Mouse (Mus musculus) kidney, embryonic 16.5 days (tissue): Measurements from ENCODE around the gene Myof. TPM values are rescaled to one million over a fixed set of nuclear protein-coding genes. Genes with fewer than 3 reads are reported as not detected.

Experiments used
- ATAC-seq: fragments of 200-750 bp; cut with Nextera tagmentation; 2 replicates; pipeline ENCODE4 v1.8.0; 2017; ENCODE audit warnings: moderate TSS enrichment; ENCODE audit not compliant: low FRiP score, low TSS enrichment
- H3K27ac ChIP-seq: fragments of 300-500 bp; sonication (generic); 2 replicates; pipeline ENCODE4 v1.5.1; 2014; ENCODE audit warnings: low read length
- H3K27me3 ChIP-seq: fragments of 300-500 bp; sonication (generic); 2 replicates; pipeline ENCODE4 v1.6.1; 2014; ENCODE audit warnings: low read length, control low read depth, mixed read lengths; ENCODE audit not compliant: insufficient read depth
- H3K36me3 ChIP-seq: fragments of 300-500 bp; sonication (generic); 2 replicates; pipeline ENCODE4 v1.6.1; 2014; ENCODE audit warnings: low read length, control low read depth, mixed read lengths; ENCODE audit not compliant: insufficient read depth
- H3K4me1 ChIP-seq: fragments of 300-500 bp; sonication (generic); 2 replicates; pipeline ENCODE4 v1.6.1; 2014; ENCODE audit warnings: low read length, control low read depth, mixed read lengths; ENCODE audit not compliant: insufficient read depth
- H3K4me2 ChIP-seq: fragments of 300-500 bp; sonication (generic); replicated peaks from 2 replicates; pipeline ENCODE4 v1.6.1; 2014; ENCODE audit warnings: low read depth, low read length
- H3K4me3 ChIP-seq: fragments of 300-500 bp; sonication (generic); 2 replicates; pipeline ENCODE4 v1.5.1; 2014; ENCODE audit warnings: mild to moderate bottlenecking, low read length
- H3K9ac ChIP-seq: fragments of 300-500 bp; sonication (generic); replicated peaks from 2 replicates; pipeline ENCODE4 v1.6.1; 2014; ENCODE audit warnings: low read length
- H3K9me3 ChIP-seq: fragments of 300-500 bp; sonication (generic); 2 replicates; pipeline ENCODE4 v1.6.1; 2016; ENCODE audit warnings: low read length, control low read depth
- WGBS: fragments of 180-500 bp; shearing (Covaris S2); extraction: QIAGEN DNeasy Blood & Tissue Kit; methylation state at CpG from one replicate; pipeline ENCODE4 v1.1.7; 2014; 5-methylcytosine and 5-hydroxymethylcytosine counted together
- polyA plus RNA-seq: library from polyadenylated mRNA; unstranded; fragments of >200 nt; fragmentation: Nextera tagmentation; extraction: Ambion mirVana; gene quantifications from 2 replicates; pipeline ENCODE4 v1.2.1, GENCODE M21; 2015

Myof gene
- polyA plus RNA-seq, 1 experiment from 2014 or later = 20.9 TPM

- Histone ChIP-seq H3K27me3 (no peaks in the 10 kb centered on the region), H3K9ac (no peak overlapping the region), H3K4me2 (no peak overlapping the region), H3K4me1 (no peaks in the 10 kb centered on the region), H3K9me3 (no peaks in the 10 kb centered on the region), H3K36me3 (peaks cover 4% of the 10 kb centered on the region; the same call in 1 of the 2 replicates), H3K27ac (no peak overlapping the region), H3K4me3 (no peak overlapping the region)
- WGBS = 22% methylated on average over 4 of the region's 4 CpGs
- ATAC-seq = no peak
Observed at GRCm38 (mm10) chr19:37946696-37947095, 96.7 kb downstream of the Myof start.

GRCm38 (mm10) chr19:37946053-37946452 is 97.3 kb downstream of the Myof start:
- no peak overlapping the region for H3K9ac ChIP-seq
- H3K36me3 ChIP-seq = peaks cover 5% of the 10 kb centered on the region; the same call in 1 of the 2 replicates
- no peak for ATAC-seq
- H3K4me1 ChIP-seq = no peaks in the 10 kb centered on the region
- H3K27ac ChIP-seq = no peak overlapping the region
- H3K27me3 ChIP-seq = no peaks in the 10 kb centered on the region
- no peak overlapping the region for H3K4me3 ChIP-seq
- 70% methylated on average over 8 of the region's 8 CpGs for whole genome bisulfite sequencing
- H3K4me2 ChIP-seq = no peak overlapping the region
- no peaks in the 10 kb centered on the region for H3K9me3 ChIP-seq

- no peak overlapping the region for H3K27ac ChIP-seq
- H3K4me3 ChIP-seq = no peak overlapping the region
- no peaks in the 10 kb centered on the region for H3K4me1 ChIP-seq
- no peak for ATAC-seq
- H3K4me2 ChIP-seq = no peak overlapping the region
- WGBS = 86% methylated on average over 10 of the region's 10 CpGs
- H3K27me3 ChIP-seq = no peaks in the 10 kb centered on the region
- no peaks in the 10 kb centered on the region for H3K9me3 ChIP-seq
- peaks cover 8% of the 10 kb centered on the region; the same call in 1 of the 2 replicates for H3K36me3 ChIP-seq
- no peak overlapping the region for H3K9ac ChIP-seq
Observed at GRCm38 (mm10) chr19:37939203-37939602, 104.2 kb downstream of the Myof start.

- Histone ChIP-seq H3K9ac (no peak overlapping the region), H3K27me3 (no peaks in the 10 kb centered on the region), H3K4me1 (no peaks in the 10 kb centered on the region), H3K9me3 (no peaks in the 10 kb centered on the region), H3K36me3 (peaks cover 8% of the 10 kb centered on the region; the same call in 1 of the 2 replicates), H3K27ac (no peak overlapping the region), H3K4me3 (no peak overlapping the region), H3K4me2 (no peak overlapping the region)
- no peak for ATAC-seq
Observed at GRCm38 (mm10) chr19:37937092-37937491, 106.3 kb downstream of the Myof start.

- no peak for ATAC-seq
- H3K9ac ChIP-seq = no peak overlapping the region
- H3K9me3 ChIP-seq = no peaks in the 10 kb centered on the region
- no peak overlapping the region for H3K27ac ChIP-seq
- peaks cover 3% of the 10 kb centered on the region; the same call in 1 of the 2 replicates for H3K36me3 ChIP-seq
- H3K4me2 ChIP-seq = no peak overlapping the region
- 76% methylated on average over 6 of the region's 6 CpGs for WGBS
- no peaks in the 10 kb centered on the region for H3K4me1 ChIP-seq
- no peak overlapping the region for H3K4me3 ChIP-seq
- H3K27me3 ChIP-seq = no peaks in the 10 kb centered on the region
Observed at GRCm38 (mm10) chr19:37934640-37935039, 108.7 kb downstream of the Myof start.

- 95% methylated on average over 2 of the region's 2 CpGs for WGBS
- Histone ChIP-seq H3K27ac (no peak overlapping the region), H3K9ac (no peak overlapping the region), H3K9me3 (no peaks in the 10 kb centered on the region), H3K27me3 (no peaks in the 10 kb centered on the region), H3K4me2 (no peak overlapping the region), H3K4me1 (no peaks in the 10 kb centered on the region), H3K4me3 (no peak overlapping the region), H3K36me3 (peaks cover 3% of the 10 kb centered on the region; the same call in 1 of the 2 replicates)
- no peak for ATAC-seq
Observed at GRCm38 (mm10) chr19:37932198-37932597, 111.2 kb downstream of the Myof start.

GRCm38 (mm10) chr19:37927911-37928310 is 115.5 kb downstream of the Myof start:
- H3K9ac ChIP-seq = no peak overlapping the region
- no peaks in the 10 kb centered on the region for H3K36me3 ChIP-seq
- ATAC-seq = no peak
- WGBS = 75% methylated on average over 7 of the region's 7 CpGs
- H3K4me1 ChIP-seq = no peaks in the 10 kb centered on the region
- no peaks in the 10 kb centered on the region for H3K27me3 ChIP-seq
- no peak overlapping the region for H3K27ac ChIP-seq
- H3K4me2 ChIP-seq = no peak overlapping the region
- no peaks in the 10 kb centered on the region for H3K9me3 ChIP-seq
- no peak overlapping the region for H3K4me3 ChIP-seq

GRCm38 (mm10) chr19:37925323-37925722 is 118.1 kb downstream of the Myof start:
- no peak overlapping the region for H3K27ac ChIP-seq
- no peaks in the 10 kb centered on the region for H3K4me1 ChIP-seq
- no peaks in the 10 kb centered on the region for H3K9me3 ChIP-seq
- no peaks in the 10 kb centered on the region for H3K27me3 ChIP-seq
- H3K36me3 ChIP-seq = no peaks in the 10 kb centered on the region
- H3K9ac ChIP-seq = no peak overlapping the region
- ATAC-seq = no peak
- no peak overlapping the region for H3K4me3 ChIP-seq
- 64% methylated on average over 3 of the region's 3 CpGs for WGBS
- no peak overlapping the region for H3K4me2 ChIP-seq

GRCm38 (mm10) chr19:37924266-37924665 is 119.1 kb downstream of the Myof start:
- ATAC-seq = no peak
- Histone ChIP-seq H3K27ac (no peak overlapping the region), H3K4me3 (no peak overlapping the region), H3K4me1 (no peaks in the 10 kb centered on the region), H3K9ac (no peak overlapping the region), H3K36me3 (no peaks in the 10 kb centered on the region), H3K9me3 (no peaks in the 10 kb centered on the region), H3K4me2 (no peak overlapping the region), H3K27me3 (no peaks in the 10 kb centered on the region)
- 42% methylated on average over 3 of the region's 3 CpGs for WGBS

- no peaks in the 10 kb centered on the region for H3K27me3 ChIP-seq
- no peak overlapping the region for H3K9ac ChIP-seq
- H3K4me2 ChIP-seq = no peak overlapping the region
- H3K4me3 ChIP-seq = no peak overlapping the region
- ATAC-seq = no peak
- H3K27ac ChIP-seq = no peak overlapping the region
- WGBS = 63% methylated on average over 5 of the region's 5 CpGs
- H3K36me3 ChIP-seq = no peaks in the 10 kb centered on the region
- H3K9me3 ChIP-seq = no peaks in the 10 kb centered on the region
- H3K4me1 ChIP-seq = no peaks in the 10 kb centered on the region
Observed at GRCm38 (mm10) chr19:37921098-37921497, 122.3 kb downstream of the Myof start.
